Mouse (Mus musculus) erythroblast, embryonic 14.5 days (primary cell): ENCODE measurements around the gene Rptor.

Experiments used
- GATA1 ChIP-seq: IDR thresholded peaks from 2 replicates; pipeline ENCODE4 v1.6.1; 2012; ENCODE audit warnings: low read length, inconsistent platforms, mixed read lengths
- TAL1 ChIP-seq: IDR thresholded peaks from 3 replicates; pipeline ENCODE4 v1.6.1; 2012; ENCODE audit warnings: low read length, inconsistent platforms, mixed read lengths

GRCm38 (mm10) chr11:119879573-119879972, 276.9 kb downstream of the Rptor start:
- TF ChIP-seq GATA1 (no peak), TAL1 (no peak)
